Mouse (Mus musculus) bone marrow macrophage, adult 2 months (primary cell): ENCODE results near the gene Lpo.

Experiments used
- CTCF ChIP-seq: IDR thresholded peaks from 2 replicates; pipeline ENCODE4 v1.5.1; 2012; ENCODE audit warnings: low read depth, mild to moderate bottlenecking, low read length, moderate library complexity
- POLR2A ChIP-seq: IDR thresholded peaks from 2 replicates; pipeline ENCODE4 v1.6.1; 2012; ENCODE audit warnings: mild to moderate bottlenecking, low read depth, low read length, borderline replicate concordance

DNA sequence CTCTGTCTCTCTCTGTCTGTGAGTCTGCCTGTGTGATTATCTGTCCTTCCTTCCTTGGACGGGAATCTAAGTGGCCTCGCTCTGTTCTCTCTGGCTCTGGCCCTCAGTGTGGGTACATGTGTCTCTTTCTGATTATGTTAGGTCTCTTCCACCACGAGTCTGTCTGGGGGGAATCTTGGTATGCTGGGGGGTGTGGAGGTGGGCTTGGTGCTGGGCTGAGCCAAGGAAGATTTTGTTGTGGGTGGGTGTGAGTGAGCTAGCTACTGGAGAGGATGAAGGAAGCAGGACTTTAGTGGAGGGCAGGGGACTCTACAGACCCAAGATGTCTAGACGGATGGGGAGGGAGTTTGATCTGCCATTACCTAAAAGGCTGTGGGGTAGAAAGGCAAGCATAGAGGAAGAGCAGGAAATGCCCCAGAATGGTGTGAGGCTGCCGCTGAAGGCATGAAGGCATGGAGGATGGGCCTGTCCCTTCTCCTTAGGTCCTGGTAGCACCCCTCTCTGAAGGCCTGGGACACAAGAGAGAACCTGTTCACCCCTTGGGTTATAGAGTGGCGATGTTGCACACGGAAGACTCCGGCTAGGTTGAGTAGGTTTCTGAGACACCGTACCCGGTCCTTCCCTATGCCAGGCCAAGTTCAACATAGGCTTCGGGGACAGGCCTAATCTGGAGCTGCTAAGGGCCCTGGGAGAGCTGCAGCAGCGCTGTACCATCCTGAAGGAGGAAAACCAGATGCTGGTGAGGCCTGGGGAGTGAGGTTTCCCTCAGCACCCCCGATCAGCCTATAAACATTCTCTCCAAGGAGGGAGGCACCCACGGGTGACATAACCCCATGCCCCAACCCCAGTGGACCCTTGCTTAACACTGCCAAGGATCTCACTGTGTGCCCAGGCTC is 66.0 kb downstream of the Lpo start:
- TF ChIP-seq POLR2A, result no peak
- no peak for TF ChIP-seq CTCF
